Mouse (Mus musculus) 416B (cell line): ENCODE measurements around the gene Tsnax.
A peak's percentile ranks its signal among the peaks of the same experiment; 100 is the strongest.

Source experiments
- DNase-seq: peaks from one replicate; pipeline ENCODE4 v3.0.0; 2011; ENCODE audit warnings: low read depth

The Tsnax gene

GRCm38 (mm10) chr8:125043935-125044334, 31.1 kb downstream of the Tsnax start:
- DNase-seq, result no peak

GRCm38 (mm10) chr8:125045760-125046159, 33.0 kb downstream of the Tsnax start:
- no peak for DNase-seq

- no peak for DNase-seq
Observed at GRCm38 (mm10) chr8:125049051-125049750, 36.4 kb downstream of the Tsnax start.

GRCm38 (mm10) chr8:125049826-125050225, 37.0 kb downstream of the Tsnax start:
- no peak for DNase-seq

GRCm38 (mm10) chr8:125052026-125052425, 39.2 kb downstream of the Tsnax start:
- DNase-seq, result peak; percentile 65

GRCm38 (mm10) chr8:125053505-125054435, 41.0 kb downstream of the Tsnax start, which contains the start of gene Disc1:
Disc1 (plus strand) TSS chr8:125054195.
- DNase-seq, result peak; percentile 32

GRCm38 (mm10) chr8:125054436-125054810, 41.6 kb downstream of the Tsnax start:
- no peak for DNase-seq

- DNase-seq, result no peak
Observed at GRCm38 (mm10) chr8:125060904-125061303, 48.1 kb downstream of the Tsnax start.

- no peak for DNase-seq
Observed at GRCm38 (mm10) chr8:125065596-125065995, 52.8 kb downstream of the Tsnax start.

GRCm38 (mm10) chr8:125066913-125067595, 54.3 kb downstream of the Tsnax start:
- DNase-seq, result peak; percentile 90

GRCm38 (mm10) chr8:125067596-125067960, 54.8 kb downstream of the Tsnax start:
- peak; percentile 77 for DNase-seq

- DNase-seq, result peak; percentile 66
Observed at GRCm38 (mm10) chr8:125068146-125068905, 55.5 kb downstream of the Tsnax start.

- no peak for DNase-seq
Observed at GRCm38 (mm10) chr8:125069304-125069703, 56.5 kb downstream of the Tsnax start.

GRCm38 (mm10) chr8:125069733-125070132, 56.9 kb downstream of the Tsnax start:
- peak; percentile 41 for DNase-seq

GRCm38 (mm10) chr8:125074141-125074540, 61.3 kb downstream of the Tsnax start:
- DNase-seq, result no peak

GRCm38 (mm10) chr8:125074581-125074980, 61.8 kb downstream of the Tsnax start:
- no peak for DNase-seq

GRCm38 (mm10) chr8:125075389-125075788, 62.6 kb downstream of the Tsnax start:
- no peak for DNase-seq

GRCm38 (mm10) chr8:125077326-125077725, 64.5 kb downstream of the Tsnax start:
- no peak for DNase-seq

- DNase-seq, result no peak
Observed at GRCm38 (mm10) chr8:125078771-125079384, 66.1 kb downstream of the Tsnax start.

- no peak for DNase-seq
Observed at GRCm38 (mm10) chr8:125080388-125081344, 67.9 kb downstream of the Tsnax start.
